Mouse (Mus musculus) limb, embryonic 10.5 days (tissue): ENCODE results near the gene Zfp426. TPM values are rescaled to one million over a fixed set of nuclear protein-coding genes. Genes with fewer than 3 reads are reported as not detected.
A peak's percentile ranks its signal among the peaks of the same experiment; 100 is the strongest.

Experiments
- DNase-seq: peaks from one replicate; pipeline ENCODE4 v3.0.0-alpha.2; 2017; ENCODE audit warnings: low spot score
- H3K27ac ChIP-seq: fragments of 300-500 bp; sonication (generic); 2 replicates; pipeline ENCODE4 v1.5.1; 2016; ENCODE audit warnings: mild to moderate bottlenecking
- H3K27me3 ChIP-seq: fragments of 300-500 bp; sonication (generic); 2 replicates; pipeline ENCODE4 v1.6.1; 2016; ENCODE audit warnings: low read depth, mild to moderate bottlenecking; ENCODE audit not compliant: poor library complexity, severe bottlenecking
- H3K36me3 ChIP-seq: fragments of 300-500 bp; sonication (generic); 2 replicates; pipeline ENCODE4 v1.6.1; 2016; ENCODE audit warnings: mild to moderate bottlenecking, moderate library complexity
- H3K4me1 ChIP-seq: fragments of 300-500 bp; sonication (generic); 2 replicates; pipeline ENCODE4 v1.6.1; 2016
- H3K4me3 ChIP-seq: fragments of 300-500 bp; sonication (generic); 2 replicates; pipeline ENCODE4 v1.5.1; 2016; ENCODE audit warnings: mild to moderate bottlenecking, moderate library complexity
- H3K9me3 ChIP-seq: fragments of 300-500 bp; sonication (generic); replicated peaks from 2 replicates; pipeline ENCODE4 v1.6.1; 2016; ENCODE audit warnings: mild to moderate bottlenecking
- WGBS: fragments of 180-500 bp; shearing (Covaris S2); methylation state at CpG from one replicate; pipeline ENCODE4 v1.1.7; 2016; 5-methylcytosine and 5-hydroxymethylcytosine counted together
- polyA plus RNA-seq: library from polyadenylated mRNA; unstranded; fragments of >200 nt; fragmentation: Nextera tagmentation; extraction: Ambion mirVana; gene quantifications from 2 replicates; pipeline ENCODE4 v1.2.1, GENCODE M21; 2016

The Zfp426 gene
- polyA plus RNA-seq, 1 experiment from 2014 or later: 23.6 TPM

DNA sequence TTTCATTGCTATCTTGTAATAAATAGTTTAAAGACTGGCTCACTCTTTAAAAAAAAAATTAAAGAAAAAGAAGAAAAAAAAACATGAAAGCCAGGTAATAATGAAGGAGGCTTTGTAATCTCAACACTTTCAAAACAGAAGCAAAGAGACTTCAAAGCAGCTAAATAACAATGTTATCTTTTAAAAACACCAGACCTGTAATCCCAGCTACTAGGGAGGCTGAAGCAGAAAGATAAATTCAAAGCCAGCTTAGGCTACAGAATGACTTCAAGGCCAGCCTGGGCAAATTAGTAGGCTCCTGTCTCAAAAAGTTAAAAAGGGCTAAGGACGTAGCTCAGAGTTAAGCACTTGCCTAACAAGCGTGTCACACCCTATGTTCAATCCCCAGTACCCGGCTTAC is 17.1 kb upstream of the Zfp426 start:
- peaks cover 96% of the 10 kb centered on the region for H3K36me3 ChIP-seq
- H3K4me3 ChIP-seq: no peak overlapping the region
- no peaks in the 10 kb centered on the region for H3K9me3 ChIP-seq
- H3K27ac ChIP-seq: no peak overlapping the region
- no peak for DNase-seq
- no peaks in the 10 kb centered on the region for H3K4me1 ChIP-seq
- WGBS: 87% methylated on average over 3 of the region's 3 CpGs
- no peaks in the 10 kb centered on the region for H3K27me3 ChIP-seq

DNA sequence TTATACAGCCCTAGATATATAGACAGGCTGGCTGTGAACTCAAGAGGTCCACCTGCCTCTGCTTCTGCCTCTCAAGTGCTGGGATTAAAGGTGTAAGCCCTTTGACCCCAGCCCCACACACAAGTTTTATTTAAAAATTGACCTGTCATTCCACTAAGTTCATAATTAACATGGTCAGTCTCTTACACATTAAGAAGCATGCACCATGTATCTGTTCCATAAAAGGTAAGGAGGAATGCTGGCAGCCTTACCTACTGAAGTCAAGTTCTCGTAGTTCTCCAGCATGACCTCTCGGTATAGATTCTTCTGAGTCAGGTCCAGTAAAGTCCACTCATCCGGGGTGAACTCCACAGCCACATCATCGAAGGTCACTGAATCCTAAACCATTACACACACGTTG is 12.3 kb upstream of the Zfp426 start:
- Histone ChIP-seq H3K4me3 (no peak overlapping the region), H3K9me3 (no peaks in the 10 kb centered on the region), H3K4me1 (no peaks in the 10 kb centered on the region), H3K27ac (no peak overlapping the region), H3K36me3 (peaks cover 96% of the 10 kb centered on the region), H3K27me3 (no peaks in the 10 kb centered on the region)
- DNase-seq: no peak
- whole genome bisulfite sequencing: 94% methylated on average over 5 of the region's 5 CpGs

DNA sequence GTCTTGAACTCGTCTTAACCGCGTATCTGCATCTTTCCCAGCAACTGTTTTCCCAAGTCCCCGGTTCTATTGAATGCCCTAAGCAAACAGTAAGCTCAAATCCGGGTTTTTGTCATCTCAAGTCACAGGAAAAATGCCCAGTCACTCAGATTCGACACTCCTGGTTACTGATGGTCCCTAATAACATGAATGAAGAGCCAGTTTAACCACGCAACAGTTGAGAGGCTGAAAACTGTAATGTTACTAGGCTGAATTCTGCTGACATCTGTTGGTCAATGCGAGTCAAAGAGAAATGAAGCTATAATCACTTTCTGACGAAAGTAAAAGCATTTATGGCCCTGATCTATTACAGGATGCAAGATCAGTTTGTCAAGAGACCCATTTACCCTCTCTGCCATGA is 735 bp upstream of the Zfp426 start:
- DNase-seq: no peak
- Histone ChIP-seq H3K4me3 (peak overlapping the region; percentile 90), H3K27ac (peak overlapping the region; percentile 93), H3K9me3 (no peaks in the 10 kb centered on the region), H3K4me1 (peaks cover 18% of the 10 kb centered on the region), H3K27me3 (no peaks in the 10 kb centered on the region), H3K36me3 (peaks cover 61% of the 10 kb centered on the region)
- WGBS: 10% methylated on average over 9 of the region's 9 CpGs

DNA sequence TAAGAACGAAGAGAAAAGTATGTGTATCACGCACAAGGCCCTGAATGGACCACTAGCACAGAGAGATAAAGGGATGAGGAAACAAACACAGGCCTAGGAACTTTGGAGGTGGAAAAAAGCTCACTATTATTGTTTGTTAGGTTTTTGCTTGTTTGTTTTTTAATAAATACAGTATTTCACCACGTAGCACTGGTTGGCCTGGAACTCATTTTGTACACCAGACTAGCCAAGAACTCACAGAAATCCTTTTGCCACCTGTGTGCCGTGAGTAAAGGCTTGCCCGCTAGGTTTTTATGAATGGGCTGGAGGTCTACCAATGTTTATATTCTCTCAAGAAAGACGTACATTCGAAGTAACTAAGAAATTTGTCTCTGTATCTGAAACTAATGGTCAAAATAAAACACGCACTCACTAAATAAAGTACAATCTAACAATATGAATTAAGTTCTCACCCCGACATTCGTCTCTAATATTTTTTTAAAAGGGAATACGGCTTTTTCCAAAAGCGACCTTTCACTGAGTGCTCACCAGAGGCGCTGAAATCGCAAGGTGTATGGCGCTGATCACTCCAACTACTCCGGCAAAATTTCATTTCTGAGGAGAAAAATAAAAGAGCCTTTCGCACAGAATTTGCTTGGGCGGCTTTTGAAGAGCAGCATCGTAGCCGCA is 554 bp downstream of the Zfp426 start:
- 13% methylated on average over 20 of the region's 20 CpGs for WGBS
- Histone ChIP-seq H3K9me3 (no peaks in the 10 kb centered on the region), H3K4me1 (peaks cover 18% of the 10 kb centered on the region), H3K4me3 (peak overlapping the region; percentile 90), H3K27me3 (no peaks in the 10 kb centered on the region), H3K27ac (peak overlapping the region; percentile 93), H3K36me3 (peaks cover 48% of the 10 kb centered on the region)
- DNase-seq: no peak

DNA sequence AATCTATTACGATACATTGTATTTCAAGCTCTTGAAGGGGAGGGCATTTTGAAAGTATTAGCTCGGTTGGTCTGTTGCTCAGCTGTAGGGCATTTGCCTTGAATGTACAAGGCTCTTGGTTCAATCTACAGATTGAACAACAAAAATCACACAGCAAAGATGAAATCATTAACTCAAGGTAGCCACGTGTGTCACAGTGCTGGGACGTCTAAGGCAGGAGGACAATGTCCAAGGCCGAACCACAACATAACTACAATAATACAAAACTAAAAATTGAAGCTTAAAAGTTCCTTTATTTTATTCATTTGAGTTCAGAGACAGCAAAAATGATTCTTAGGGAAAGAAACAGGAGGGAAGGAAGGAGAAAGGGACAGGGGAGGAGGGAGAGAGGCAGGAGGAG is 3.0 kb downstream of the Zfp426 start:
- no peak overlapping the region for H3K27ac ChIP-seq
- DNase-seq: no peak
- WGBS: 91% methylated on average over 5 of the region's 5 CpGs
- no peaks in the 10 kb centered on the region for H3K27me3 ChIP-seq
- no peaks in the 10 kb centered on the region for H3K9me3 ChIP-seq
- peaks cover 18% of the 10 kb centered on the region for H3K4me1 ChIP-seq
- peaks cover 44% of the 10 kb centered on the region for H3K36me3 ChIP-seq
- H3K4me3 ChIP-seq: no peak overlapping the region

DNA sequence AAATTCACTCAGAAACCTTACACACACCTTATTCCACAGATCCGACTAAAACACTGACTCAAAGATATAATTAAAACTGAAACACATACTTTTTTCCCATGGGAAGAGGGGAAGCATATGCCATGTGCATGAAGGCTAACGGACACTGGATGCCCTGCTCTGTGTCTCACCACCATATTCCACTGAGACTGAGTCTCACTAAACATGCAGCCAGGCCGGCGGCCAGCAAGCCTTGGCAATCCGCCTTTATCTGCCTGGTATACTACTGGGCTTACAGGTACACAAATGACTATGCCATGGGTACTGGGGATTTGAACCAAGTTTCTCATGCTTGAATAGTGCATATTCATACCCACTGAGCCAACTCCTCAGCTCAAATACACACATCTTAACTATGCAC is 13.2 kb downstream of the Zfp426 start:
- H3K27me3 ChIP-seq: no peaks in the 10 kb centered on the region
- no peaks in the 10 kb centered on the region for H3K4me1 ChIP-seq
- 93% methylated on average over 5 of the region's 5 CpGs for whole genome bisulfite sequencing
- peaks cover 89% of the 10 kb centered on the region for H3K36me3 ChIP-seq
- no peak overlapping the region for H3K4me3 ChIP-seq
- H3K9me3 ChIP-seq: no peaks in the 10 kb centered on the region
- H3K27ac ChIP-seq: no peak overlapping the region
- DNase-seq: no peak

DNA sequence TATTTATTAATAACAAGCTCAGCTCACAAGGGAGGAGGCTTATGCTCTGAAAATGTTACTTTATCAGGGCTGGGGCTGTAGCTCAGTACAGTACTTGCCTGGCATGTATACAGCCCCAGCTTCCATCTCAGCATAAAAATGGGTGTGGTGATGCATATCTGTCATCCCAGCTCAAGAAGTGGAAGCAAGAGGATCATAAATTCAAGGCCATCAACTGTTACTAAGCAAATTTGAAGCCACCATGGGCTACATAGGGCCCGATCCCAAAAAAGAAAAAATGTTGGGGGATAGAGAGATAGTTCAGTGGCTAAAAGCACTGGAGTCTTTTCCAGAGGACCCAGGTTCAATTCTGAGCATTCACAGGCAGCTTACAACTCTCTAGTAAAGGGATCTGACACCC is 15.9 kb downstream of the Zfp426 start:
- H3K4me3 ChIP-seq: no peak overlapping the region
- no peaks in the 10 kb centered on the region for H3K9me3 ChIP-seq
- WGBS: 97% methylated on average over 1 of the region's 1 CpGs
- peaks cover 90% of the 10 kb centered on the region for H3K36me3 ChIP-seq
- no peak for DNase-seq
- H3K27me3 ChIP-seq: no peaks in the 10 kb centered on the region
- H3K4me1 ChIP-seq: no peaks in the 10 kb centered on the region
- no peak overlapping the region for H3K27ac ChIP-seq

DNA sequence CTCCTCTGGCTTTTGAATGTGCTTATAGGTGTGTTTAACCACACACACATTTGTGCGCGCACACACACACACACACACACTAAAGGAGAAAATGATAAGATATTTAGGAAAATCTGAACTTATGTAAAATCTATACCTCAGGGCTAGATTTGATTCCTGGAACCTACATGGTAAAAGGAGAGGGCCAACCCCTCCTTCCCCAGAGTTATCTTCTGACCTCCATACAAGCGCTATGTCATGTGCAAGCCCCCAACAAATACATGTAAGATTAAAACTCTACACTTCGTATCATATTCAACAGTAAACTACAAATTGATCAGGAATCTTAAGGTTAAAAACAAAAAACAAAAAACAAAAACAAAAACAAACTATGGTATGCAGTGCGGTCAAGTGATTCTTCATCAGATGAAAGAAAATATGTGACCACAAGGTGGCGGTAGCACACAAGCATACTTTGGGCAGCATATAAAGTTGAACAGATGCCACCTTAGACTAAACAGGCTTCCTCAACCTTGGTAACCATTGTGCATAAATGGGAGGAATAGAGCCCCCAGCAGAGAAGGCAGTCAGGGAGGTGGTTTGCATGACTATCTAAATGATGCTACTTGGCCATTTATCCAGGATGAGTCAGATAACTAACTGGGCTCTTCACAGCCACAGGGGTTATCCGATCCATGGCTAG is 25.6 kb downstream of the Zfp426 start:
- WGBS: 56% methylated on average over 7 of the region's 7 CpGs
- Histone ChIP-seq H3K4me1 (no peaks in the 10 kb centered on the region), H3K36me3 (peaks cover 33% of the 10 kb centered on the region), H3K4me3 (no peak overlapping the region), H3K9me3 (peaks cover 9% of the 10 kb centered on the region; the same call in 1 of the 2 replicates), H3K27ac (no peak overlapping the region), H3K27me3 (no peaks in the 10 kb centered on the region)
- peak; percentile 47 for DNase-seq

DNA sequence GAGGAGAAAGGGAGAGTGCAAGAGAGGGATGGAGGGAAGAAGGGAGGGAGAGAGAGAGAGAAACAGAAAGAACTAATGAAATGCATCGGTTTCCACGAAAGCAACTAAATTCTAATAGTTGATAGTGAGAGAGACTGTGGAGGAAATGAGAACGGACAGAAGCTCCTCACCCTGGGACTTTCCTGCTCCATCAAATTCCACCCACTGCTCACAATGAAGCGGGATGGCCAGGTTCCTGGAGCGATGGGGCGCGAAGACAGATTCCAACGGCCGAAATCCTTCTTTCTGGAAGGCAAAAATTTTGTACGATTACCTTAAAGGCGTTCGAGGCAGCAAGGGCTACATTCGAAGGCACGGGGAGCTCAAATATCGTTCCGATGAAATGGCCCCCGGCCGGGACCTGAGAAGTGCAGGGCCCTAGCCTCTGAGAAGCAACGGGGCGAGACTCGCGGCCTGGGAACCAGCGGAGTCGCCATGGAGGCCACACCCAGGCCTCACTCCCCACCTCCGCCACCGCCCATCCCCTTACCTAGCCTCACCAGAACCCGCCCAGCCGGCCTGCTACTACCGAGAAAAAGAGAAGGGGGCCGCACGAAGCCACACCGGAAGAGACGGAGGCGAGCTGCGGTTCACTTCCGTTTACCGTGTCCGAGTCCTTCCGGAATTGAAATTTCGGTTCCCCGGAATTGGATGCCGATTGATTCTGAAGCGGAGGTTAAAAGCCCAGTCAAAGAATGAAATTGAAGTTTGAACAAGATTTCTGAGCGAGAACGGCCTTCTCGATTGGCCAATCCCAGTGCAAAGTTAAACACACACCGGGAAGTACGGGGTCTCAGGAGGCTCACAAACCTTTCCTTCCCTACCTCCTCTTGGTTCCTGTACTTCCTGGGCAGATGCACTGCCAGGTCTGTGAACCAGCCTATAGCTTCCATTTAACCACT is 32.9 kb downstream of the Zfp426 start, which contains the start of gene Zfp26:
Zfp26 (minus strand) TSS at position 786 of the 941 bp plus-strand sequence.
- under 1% methylated on average over 48 of the region's 48 CpGs for WGBS

DNA sequence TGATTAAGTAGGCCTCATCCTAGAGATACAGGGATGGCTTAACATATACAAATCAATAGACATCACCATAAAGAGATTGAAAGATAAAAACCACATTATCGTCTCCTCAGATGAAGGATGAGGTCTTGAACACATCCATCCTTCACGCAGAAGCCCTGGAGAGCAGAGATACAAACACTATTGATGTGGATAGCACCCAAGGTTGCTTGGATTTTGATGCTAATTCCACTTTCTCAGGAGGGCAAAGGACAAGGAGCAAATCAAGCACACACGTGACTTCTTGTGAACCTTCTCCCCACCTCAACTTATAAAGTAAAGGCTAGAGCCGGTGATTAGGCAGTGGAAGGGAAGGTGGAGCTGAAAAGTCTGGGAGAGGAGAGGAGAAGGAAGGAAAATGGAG is 38.9 kb downstream of the Zfp426 start:
- H3K27me3 ChIP-seq: no peaks in the 10 kb centered on the region
- H3K9me3 ChIP-seq: no peaks in the 10 kb centered on the region
- H3K4me3 ChIP-seq: no peak overlapping the region
- WGBS: 90% methylated on average over 4 of the region's 4 CpGs
- H3K27ac ChIP-seq: no peak overlapping the region
- peaks cover 80% of the 10 kb centered on the region for H3K36me3 ChIP-seq
- peaks cover 3% of the 10 kb centered on the region for H3K4me1 ChIP-seq
- no peak for DNase-seq

More for the DNA sequence above, 32.9 kb downstream of the Zfp426 start, which contains the start of gene Zfp26:
- no peaks in the 10 kb centered on the region for H3K27me3 ChIP-seq
- peak; percentile 87 for DNase-seq
- H3K9me3 ChIP-seq: no peaks in the 10 kb centered on the region
- peak within 1 kb of the TSS; percentile 93 for H3K27ac ChIP-seq
- peaks cover 36% of the 10 kb centered on the region for H3K36me3 ChIP-seq
- peaks cover 13% of the 10 kb centered on the region for H3K4me1 ChIP-seq
- peak within 1 kb of the TSS; percentile 79 for H3K4me3 ChIP-seq

DNA sequence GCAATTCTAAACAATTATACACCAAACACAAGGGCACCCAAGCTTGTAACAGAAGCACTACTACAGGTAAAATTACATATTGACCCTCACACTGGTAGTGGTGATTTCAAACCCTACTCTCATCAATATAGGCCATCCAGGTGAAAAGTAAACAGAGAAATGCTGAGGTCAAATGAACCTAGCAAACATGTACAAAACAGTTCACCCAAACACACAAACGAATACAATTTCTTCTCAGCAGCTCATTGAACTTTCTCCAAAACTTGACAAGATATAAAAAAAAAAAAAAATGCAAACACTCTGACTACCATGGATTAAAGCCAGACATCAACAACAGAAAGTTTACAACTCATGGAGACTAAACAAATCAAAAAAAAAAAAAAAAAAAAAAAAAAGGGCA is 41.1 kb downstream of the Zfp426 start:
- Histone ChIP-seq H3K27me3 (no peaks in the 10 kb centered on the region), H3K36me3 (peaks cover 82% of the 10 kb centered on the region), H3K4me1 (no peaks in the 10 kb centered on the region), H3K4me3 (no peak overlapping the region), H3K27ac (no peak overlapping the region), H3K9me3 (no peaks in the 10 kb centered on the region)
- no peak for DNase-seq
- WGBS: 98% methylated on average over 1 of the region's 1 CpGs

DNA sequence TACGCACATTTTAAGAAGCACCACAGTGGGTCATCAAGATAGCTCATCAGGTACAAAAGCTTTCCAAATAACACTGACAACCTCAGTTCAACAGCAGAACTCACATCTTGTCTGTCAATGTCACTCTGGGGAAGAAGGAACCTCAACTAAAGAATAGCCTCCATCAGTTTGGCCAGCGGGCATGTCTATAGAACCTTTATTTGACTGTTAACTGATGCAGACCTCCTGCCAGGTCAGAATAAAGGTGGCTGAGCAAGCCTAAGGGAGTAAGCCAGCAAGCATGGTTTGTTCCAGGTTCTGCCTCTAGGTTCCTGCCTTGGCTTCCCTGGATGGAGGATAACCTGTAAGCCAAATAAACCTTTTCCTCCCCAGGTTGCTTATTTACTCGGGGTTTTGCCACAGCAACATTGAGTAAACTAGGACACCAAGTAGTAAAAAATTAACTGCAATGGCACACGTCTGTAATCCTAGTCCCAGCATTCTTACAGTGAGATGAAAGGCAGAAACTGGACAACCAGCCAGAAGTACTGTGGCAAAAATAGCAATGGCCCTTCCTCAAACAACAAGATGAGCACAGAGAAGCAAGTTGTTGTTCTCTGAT is 49.3 kb downstream of the Zfp426 start:
- Histone ChIP-seq H3K27me3 (no peaks in the 10 kb centered on the region), H3K36me3 (peaks cover 97% of the 10 kb centered on the region), H3K4me3 (no peak overlapping the region), H3K4me1 (no peaks in the 10 kb centered on the region), H3K27ac (no peak overlapping the region), H3K9me3 (no peaks in the 10 kb centered on the region)
- no peak for DNase-seq
- 95% methylated on average over 4 of the region's 4 CpGs for WGBS
